Mouse (Mus musculus): ENCODE data around the gene St6gal1.

The St6gal1 gene

GRCm38 (mm10) chr16:23298441-23298840 is 73.9 kb downstream of the St6gal1 start:
- no peak for DNase-seq (ENCODE audit: low read depth, low spot score)

GRCm38 (mm10) chr16:23298911-23299310 is 74.4 kb downstream of the St6gal1 start:
- DNase-seq (ENCODE audit: low read depth, low spot score), result no peak

GRCm38 (mm10) chr16:23299904-23300740 is 75.6 kb downstream of the St6gal1 start:
- DNase-seq (ENCODE audit: low read depth, low spot score), result no peak

GRCm38 (mm10) chr16:23301762-23302161 is 77.2 kb downstream of the St6gal1 start:
- no peak for DNase-seq (ENCODE audit: low read depth, low spot score)

- DNase-seq (ENCODE audit: low read depth, low spot score), result no peak
Measured at GRCm38 (mm10) chr16:23305830-23306623, 81.5 kb downstream of the St6gal1 start.

GRCm38 (mm10) chr16:23307142-23307968 is 82.8 kb downstream of the St6gal1 start:
- DNase-seq (ENCODE audit: low read depth, low spot score), result no peak

- DNase-seq (ENCODE audit: low read depth, low spot score), result no peak
Measured at GRCm38 (mm10) chr16:23308012-23308554, 83.5 kb downstream of the St6gal1 start.

- DNase-seq (ENCODE audit: low read depth, low spot score), result no peak
Measured at GRCm38 (mm10) chr16:23309080-23309479, 84.5 kb downstream of the St6gal1 start.

- DNase-seq (ENCODE audit: low read depth, low spot score), result no peak
Measured at GRCm38 (mm10) chr16:23312604-23313003, 88.1 kb downstream of the St6gal1 start.

- DNase-seq (ENCODE audit: low read depth, low spot score), result no peak
Measured at GRCm38 (mm10) chr16:23314790-23315189, 90.2 kb downstream of the St6gal1 start.

- DNase-seq (ENCODE audit: low read depth, low spot score), result no peak
Measured at GRCm38 (mm10) chr16:23317411-23318047, 93.0 kb downstream of the St6gal1 start.

- DNase-seq (ENCODE audit: low read depth, low spot score), result no peak
Measured at GRCm38 (mm10) chr16:23320025-23320424, 95.5 kb downstream of the St6gal1 start.

- no peak for DNase-seq (ENCODE audit: low read depth, low spot score)
Measured at GRCm38 (mm10) chr16:23320579-23320978, 96.0 kb downstream of the St6gal1 start.

- DNase-seq (ENCODE audit: low read depth, low spot score), result no peak
Measured at GRCm38 (mm10) chr16:23322453-23322852, 97.9 kb downstream of the St6gal1 start.

GRCm38 (mm10) chr16:23323915-23324314 is 99.4 kb downstream of the St6gal1 start:
- DNase-seq (ENCODE audit: low read depth, low spot score), result no peak

- DNase-seq (ENCODE audit: low read depth, low spot score), result no peak
Measured at GRCm38 (mm10) chr16:23324867-23325650, 100.5 kb downstream of the St6gal1 start.

GRCm38 (mm10) chr16:23326664-23327063 is 102.1 kb downstream of the St6gal1 start:
- no peak for DNase-seq (ENCODE audit: low read depth, low spot score)

GRCm38 (mm10) chr16:23327266-23327665 is 102.7 kb downstream of the St6gal1 start:
- DNase-seq (ENCODE audit: low read depth, low spot score), result no peak

- no peak for DNase-seq (ENCODE audit: low read depth, low spot score)
Measured at GRCm38 (mm10) chr16:23328201-23328600, 103.7 kb downstream of the St6gal1 start.

- no peak for DNase-seq (ENCODE audit: low read depth, low spot score)
Measured at GRCm38 (mm10) chr16:23332136-23332535, 107.6 kb downstream of the St6gal1 start.

Data from embryo, embryonic 11.5 days (tissue).